Mouse (Mus musculus): ENCODE measurements around the gene 2610507B11Rik. TPM values are rescaled to one million over a fixed set of nuclear protein-coding genes. Genes with fewer than 3 reads are reported as not detected.

The 2610507B11Rik gene
- polyA plus RNA-seq (2021; fragmentation: Nextera tagmentation), result 52.0 and 58.5 TPM in 2 replicates
- long read RNA-seq, experiment 1, partial matches to known transcripts, result 126 of 127 reads
- long read RNA-seq, experiment 1, other reads (novel, unspliced or antisense), result 1 of 127 reads
- long read RNA-seq, experiment 2, full-length matches to known transcripts, result 7 of 147 reads
- long read RNA-seq, experiment 2, partial matches to known transcripts, result 131 of 147 reads
- long read RNA-seq, experiment 2, other reads (novel, unspliced or antisense), result 9 of 147 reads

GRCm38 (mm10) chr11:78261380-78262352, at the start of gene 2610507B11Rik:
TSS of gene 2610507B11Rik (plus strand) at chr11:78261752.

GRCm38 (mm10) chr11:78245627-78246317, 15.8 kb upstream of the 2610507B11Rik start, which contains the start of the genes Sdf2 and Supt6:
TSS of gene Sdf2 (plus strand) at chr11:78245746.
TSS of gene Supt6 (minus strand) at chr11:78245987.

GRCm38 (mm10) chr11:78290654-78291053, 29.1 kb downstream of the 2610507B11Rik start, which contains the start of gene BC030499:
TSS of gene BC030499 (plus strand) at chr11:78290841.

GRCm38 (mm10) chr11:78301357-78302084, 40.0 kb downstream of the 2610507B11Rik start, which contains the start of gene Spag5:
TSS of gene Spag5 (plus strand) at chr11:78301529.

GRCm38 (mm10) chr11:78322860-78323259, 61.3 kb downstream of the 2610507B11Rik start, which contains the start of gene Aldoc:
TSS of gene Aldoc (plus strand) at chr11:78322968.

GRCm38 (mm10) chr11:78327634-78328511, 66.3 kb downstream of the 2610507B11Rik start, which contains the start of gene Pigs:
TSS of gene Pigs (plus strand) at chr11:78328415.

Other genes starting within 250 kb of the 2610507B11Rik start
- gene Dhrs13, start 229.5 kb upstream of the 2610507B11Rik start, polyA plus RNA-seq (2021; fragmentation: Nextera tagmentation), result 7.9 and 8.6 TPM in 2 replicates
- gene Flot2, start 223.8 kb upstream of the 2610507B11Rik start, polyA plus RNA-seq (2021; fragmentation: Nextera tagmentation), result 79.1 and 79.3 TPM in 2 replicates
- 10.9 and 11.1 TPM in 2 replicates for gene Eral1, start 181.4 kb upstream of the 2610507B11Rik start, polyA plus RNA-seq (2021; fragmentation: Nextera tagmentation)
- gene Fam222b, start 167.1 kb upstream of the 2610507B11Rik start, polyA plus RNA-seq (2021; fragmentation: Nextera tagmentation), result 11.3 and 12.7 TPM in 2 replicates
- 7.1 and 10.1 TPM in 2 replicates for gene Traf4, start 96.2 kb upstream of the 2610507B11Rik start, polyA plus RNA-seq (2021; fragmentation: Nextera tagmentation)
- 1.4 and 2.0 TPM in 2 replicates for gene Nek8, start 85.1 kb upstream of the 2610507B11Rik start, polyA plus RNA-seq (2021; fragmentation: Nextera tagmentation)
- gene Tlcd1, start 85.0 kb upstream of the 2610507B11Rik start, polyA plus RNA-seq (2021; fragmentation: Nextera tagmentation), result 31.4 and 34.6 TPM in 2 replicates
- gene Rpl23a, start 78.2 kb upstream of the 2610507B11Rik start, polyA plus RNA-seq (2021; fragmentation: Nextera tagmentation), result 1,474 and 1,588 TPM in 2 replicates
- 18.8 and 20.1 TPM in 2 replicates for gene Rab34, start 73.3 kb upstream of the 2610507B11Rik start, polyA plus RNA-seq (2021; fragmentation: Nextera tagmentation)
- 4.6 and 5.2 TPM in 2 replicates for gene Proca1, start 68.4 kb upstream of the 2610507B11Rik start, polyA plus RNA-seq (2021; fragmentation: Nextera tagmentation)
- 144 and 168 TPM in 2 replicates for gene Sdf2, start 16.0 kb upstream of the 2610507B11Rik start, polyA plus RNA-seq (2021; fragmentation: Nextera tagmentation)
- 16.4 and 17.8 TPM in 2 replicates for gene Supt6, start 15.8 kb upstream of the 2610507B11Rik start, polyA plus RNA-seq (2021; fragmentation: Nextera tagmentation)
- 0.56 and 0.58 TPM in 2 replicates for gene BC030499, start 29.1 kb downstream of the 2610507B11Rik start, polyA plus RNA-seq (2021; fragmentation: Nextera tagmentation)
- 1.7 and 3.1 TPM in 2 replicates for gene Spag5, start 39.8 kb downstream of the 2610507B11Rik start, polyA plus RNA-seq (2021; fragmentation: Nextera tagmentation)
- gene Aldoc, start 61.2 kb downstream of the 2610507B11Rik start, polyA plus RNA-seq (2021; fragmentation: Nextera tagmentation), result 1,621 and 1,706 TPM in 2 replicates
- gene Pigs, start 66.7 kb downstream of the 2610507B11Rik start, polyA plus RNA-seq (2021; fragmentation: Nextera tagmentation), result 81.1 and 86.7 TPM in 2 replicates
- 7.4 and 9.1 TPM in 2 replicates for gene Unc119, start 81.7 kb downstream of the 2610507B11Rik start, polyA plus RNA-seq (2021; fragmentation: Nextera tagmentation)
- not detected in 2 replicates for gene Foxn1, start 124.8 kb downstream of the 2610507B11Rik start, polyA plus RNA-seq (2021; fragmentation: Nextera tagmentation)
- gene Slc13a2, start 160.5 kb downstream of the 2610507B11Rik start, polyA plus RNA-seq (2021; fragmentation: Nextera tagmentation), result 0.05 TPM in 1 of 2 replicates, not detected in the other
- gene Slc46a1, start 203.9 kb downstream of the 2610507B11Rik start, polyA plus RNA-seq (2021; fragmentation: Nextera tagmentation), result 19.4 and 22.6 TPM in 2 replicates
- gene Sarm1, start 236.0 kb downstream of the 2610507B11Rik start, polyA plus RNA-seq (2021; fragmentation: Nextera tagmentation), result 18.9 and 21.1 TPM in 2 replicates
- 44.3 and 58.5 TPM in 2 replicates for gene Vtn, start 237.3 kb downstream of the 2610507B11Rik start, polyA plus RNA-seq (2021; fragmentation: Nextera tagmentation)
- gene Sebox, start 241.7 kb downstream of the 2610507B11Rik start, polyA plus RNA-seq (2021; fragmentation: Nextera tagmentation), result 5.8 and 6.2 TPM in 2 replicates